Mouse (Mus musculus): ENCODE data around the gene Fbxo33. TPM values are rescaled to one million over a fixed set of nuclear protein-coding genes. Genes with fewer than 3 reads are reported as not detected.

Fbxo33 gene
- polyA plus RNA-seq, 1 experiment = 45.5 TPM

- DNase-seq = no peak
- no peak overlapping the region for H3K27ac ChIP-seq (ENCODE audit: insufficient read depth, low read length)
- no peaks in the 10 kb centered on the region for H3K4me1 ChIP-seq (ENCODE audit: control insufficient read depth, insufficient read depth, low read length)
- no peak for TF ChIP-seq CTCF (IDR thresholded peaks at IDR 0.05; ENCODE audit: borderline replicate concordance, insufficient read depth, low read depth, low read length)
- no peak for TF ChIP-seq POLR2A (IDR thresholded peaks at IDR 0.05; ENCODE audit: borderline replicate concordance, insufficient read depth, low read length)
- no peaks in the 10 kb centered on the region for H3K27me3 ChIP-seq (ENCODE audit: control insufficient read depth, insufficient read depth, low read length)
- H3K4me3 ChIP-seq (replicated peaks; ENCODE audit: insufficient read depth, low read depth, low read length) = no peak overlapping the region
- WGBS = 97% methylated on average over 2 of the region's 2 CpGs
Measured at GRCm38 (mm10) chr12:59162797-59163196, 56.7 kb downstream of the Fbxo33 start.

DNA sequence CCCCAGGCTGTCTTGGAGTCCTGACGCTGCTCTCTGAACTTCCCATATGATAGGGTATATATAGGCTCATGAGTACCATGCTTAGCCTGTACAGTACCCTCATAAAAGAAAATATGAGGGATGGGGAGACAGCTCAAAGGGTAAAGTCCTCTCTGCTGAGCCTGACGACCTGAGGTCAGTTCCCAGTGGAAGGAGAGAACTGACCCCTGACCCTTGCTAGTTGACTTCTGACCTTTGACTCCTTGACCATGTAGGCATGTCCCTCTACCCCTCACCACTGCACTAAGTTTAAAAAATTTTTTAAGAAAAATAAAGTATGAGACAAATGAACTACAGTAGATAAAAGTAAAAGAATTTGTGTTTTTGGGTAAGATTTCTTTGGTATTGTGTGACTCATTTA, 58.4 kb downstream of the Fbxo33 start:
- DNase-seq = no peak
- no peak for TF ChIP-seq CTCF (IDR thresholded peaks at IDR 0.05; ENCODE audit: borderline replicate concordance, insufficient read depth, low read depth, low read length)
- Histone ChIP-seq H3K4me3 (replicated peaks; ENCODE audit: insufficient read depth, low read depth, low read length) (no peak overlapping the region), H3K27me3 (ENCODE audit: control insufficient read depth, insufficient read depth, low read length) (no peaks in the 10 kb centered on the region), H3K27ac (ENCODE audit: insufficient read depth, low read length) (no peak overlapping the region), H3K4me1 (ENCODE audit: control insufficient read depth, insufficient read depth, low read length) (no peaks in the 10 kb centered on the region)
- 48% methylated on average over 2 of the region's 2 CpGs for WGBS

Other genes starting within 250 kb of the Fbxo33 start
- 48.4 and 48.5 TPM in 2 replicates for gene Sec23a, start 207.7 kb downstream of the Fbxo33 start, polyA plus RNA-seq (2012; rRNA removed)
- gene Gemin2, start 206.3 kb downstream of the Fbxo33 start, polyA plus RNA-seq (2012; rRNA removed) = 8.0 and 9.3 TPM in 2 replicates
- 140 and 143 TPM in 2 replicates for gene Trappc6b, start 158.3 kb downstream of the Fbxo33 start, polyA plus RNA-seq (2012; rRNA removed)
- 81.3 and 81.5 TPM in 2 replicates for gene Pnn, start 152.8 kb downstream of the Fbxo33 start, polyA plus RNA-seq (2012; rRNA removed)
- gene Mia2, start 123.9 kb downstream of the Fbxo33 start, polyA plus RNA-seq (2012; rRNA removed) = 59.2 and 59.8 TPM in 2 replicates

All from cerebellum, adult 2 months (tissue).